Mouse (Mus musculus) embryonic facial prominence, embryonic 13.5 days (tissue): Measurements from ENCODE around the gene Hint1. TPM values are rescaled to one million over a fixed set of nuclear protein-coding genes. Genes with fewer than 3 reads are reported as not detected.

ENCODE experiments used
- ATAC-seq: fragments of 200-750 bp; cut with Nextera tagmentation; 2 replicates; pipeline ENCODE4 v1.8.0; 2017; ENCODE audit warnings: low read depth; ENCODE audit not compliant: insufficient number of reproducible peaks, insufficient read depth, low FRiP score, low TSS enrichment
- H3K27ac ChIP-seq: fragments of 300-500 bp; sonication (generic); 2 replicates; pipeline ENCODE4 v1.5.1; 2015; ENCODE audit warnings: moderate library complexity, mild to moderate bottlenecking, inconsistent platforms
- H3K27me3 ChIP-seq: fragments of 300-500 bp; sonication (generic); 2 replicates; pipeline ENCODE4 v1.6.1; 2015; ENCODE audit warnings: mild to moderate bottlenecking, inconsistent platforms
- H3K36me3 ChIP-seq: fragments of 300-500 bp; sonication (generic); 2 replicates; pipeline ENCODE4 v1.6.1; 2015; ENCODE audit warnings: mild to moderate bottlenecking, inconsistent platforms
- H3K4me1 ChIP-seq: fragments of 300-500 bp; sonication (generic); 2 replicates; pipeline ENCODE4 v1.6.1; 2015; ENCODE audit warnings: inconsistent platforms
- H3K4me2 ChIP-seq: fragments of 300-500 bp; sonication (generic); 2 replicates; pipeline ENCODE4 v1.6.1; 2015; ENCODE audit warnings: moderate library complexity, mild to moderate bottlenecking, inconsistent platforms
- H3K4me3 ChIP-seq: fragments of 300-500 bp; sonication (generic); 2 replicates; pipeline ENCODE4 v1.5.1; 2015; ENCODE audit warnings: mild to moderate bottlenecking, inconsistent platforms
- H3K9ac ChIP-seq: fragments of 300-500 bp; sonication (generic); 2 replicates; pipeline ENCODE4 v1.6.1; 2015; ENCODE audit warnings: mild to moderate bottlenecking, inconsistent platforms
- H3K9me3 ChIP-seq: fragments of 300-500 bp; sonication (generic); 2 replicates; pipeline ENCODE4 v1.6.1; 2016; ENCODE audit warnings: inconsistent platforms
- WGBS: fragments of 180-500 bp; shearing (Covaris S2); methylation state at CpG from one replicate; pipeline ENCODE4 v1.1.7; 2015; ENCODE audit warnings: mixed read lengths; 5-methylcytosine and 5-hydroxymethylcytosine counted together
- polyA plus RNA-seq: library from polyadenylated mRNA; unstranded; fragments of >200 nt; fragmentation: Nextera tagmentation; extraction: Ambion mirVana; gene quantifications from 2 replicates; pipeline ENCODE4 v1.2.1, GENCODE M21; 2015

The Hint1 gene
- polyA plus RNA-seq, 1 experiment from 2014 or later: 670 TPM

DNA sequence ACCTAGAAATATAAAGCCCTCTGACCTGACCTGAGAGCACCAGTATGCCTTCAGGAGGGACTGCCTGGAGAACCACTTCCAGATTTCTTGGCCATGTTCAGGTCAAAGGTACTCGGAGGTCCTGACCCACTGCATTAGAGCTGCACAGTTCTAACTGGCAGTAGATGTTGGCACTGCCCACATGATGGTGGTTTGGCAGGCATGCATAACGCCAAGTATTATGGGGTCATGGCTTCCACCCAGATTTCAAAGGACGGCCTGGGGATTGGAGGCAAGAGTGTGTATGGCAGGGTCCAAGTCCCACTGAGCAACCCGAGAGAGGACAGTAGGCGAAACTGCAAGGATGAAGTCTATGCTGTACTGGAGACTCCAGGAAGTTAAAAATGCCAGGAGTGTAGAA, 47.7 kb downstream of the Hint1 start:
- WGBS: 88% methylated on average over 5 of the region's 5 CpGs
- Histone ChIP-seq H3K9me3 (no peaks in the 10 kb centered on the region), H3K27ac (no peak overlapping the region), H3K4me2 (no peak overlapping the region), H3K4me3 (no peak overlapping the region), H3K4me1 (no peaks in the 10 kb centered on the region), H3K9ac (no peak overlapping the region), H3K27me3 (no peaks in the 10 kb centered on the region), H3K36me3 (peaks cover 95% of the 10 kb centered on the region)
- ATAC-seq: no peak

GRCm38 (mm10) chr11:54917461-54917860, 51.3 kb downstream of the Hint1 start:
- Histone ChIP-seq H3K27ac (no peak overlapping the region), H3K4me3 (no peak overlapping the region), H3K36me3 (peaks cover 95% of the 10 kb centered on the region), H3K4me1 (no peaks in the 10 kb centered on the region), H3K27me3 (no peaks in the 10 kb centered on the region), H3K9ac (no peak overlapping the region), H3K4me2 (no peak overlapping the region), H3K9me3 (no peaks in the 10 kb centered on the region)
- 95% methylated on average over 7 of the region's 7 CpGs for WGBS
- ATAC-seq: no peak

DNA sequence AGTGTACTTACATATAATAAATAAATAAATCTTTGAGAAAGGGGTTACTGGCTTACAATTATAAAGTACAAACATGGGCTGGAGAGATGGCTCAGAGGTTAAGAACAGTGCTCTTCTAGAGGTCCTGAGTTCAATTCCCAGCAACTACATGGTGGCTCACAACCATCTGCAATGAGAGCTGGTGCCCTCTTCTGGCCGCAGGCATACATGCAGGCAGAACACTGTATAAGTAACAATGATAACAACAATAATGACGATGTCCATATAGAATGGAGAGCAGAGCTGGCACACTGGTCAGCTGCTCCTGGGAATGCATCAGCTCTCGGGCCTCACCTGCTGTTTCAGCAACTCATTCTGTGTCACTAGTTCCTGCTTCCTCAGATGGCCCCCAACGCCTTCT, 52.1 kb downstream of the Hint1 start:
- ATAC-seq: no peak
- H3K36me3 ChIP-seq: peaks cover 95% of the 10 kb centered on the region

More for the DNA sequence above, 52.1 kb downstream of the Hint1 start:
- no peak overlapping the region for H3K4me3 ChIP-seq
- H3K9ac ChIP-seq: no peak overlapping the region
- no peaks in the 10 kb centered on the region for H3K4me1 ChIP-seq
- no peak overlapping the region for H3K27ac ChIP-seq
- WGBS: 91% methylated on average over 4 of the region's 4 CpGs
- no peaks in the 10 kb centered on the region for H3K27me3 ChIP-seq
- H3K9me3 ChIP-seq: no peaks in the 10 kb centered on the region
- no peak overlapping the region for H3K4me2 ChIP-seq

Other genes starting within 250 kb of the Hint1 start
- 83.0 and 86.2 TPM in 2 replicates for gene Cdc42se2, start 78.7 kb upstream of the Hint1 start, polyA plus RNA-seq
- 8.0 and 10.3 TPM in 2 replicates for gene Lyrm7, start 5.5 kb upstream of the Hint1 start, polyA plus RNA-seq
- gene Gpx3, start 36.1 kb downstream of the Hint1 start, polyA plus RNA-seq: 26.0 and 29.0 TPM in 2 replicates
- gene Tnip1, start 96.5 kb downstream of the Hint1 start, polyA plus RNA-seq: 19.8 and 20.2 TPM in 2 replicates
- 246 and 262 TPM in 2 replicates for gene Anxa6, start 167.1 kb downstream of the Hint1 start, polyA plus RNA-seq
- gene Ccdc69, start 211.7 kb downstream of the Hint1 start, polyA plus RNA-seq: 0.27 and 0.41 TPM in 2 replicates
- 15.4 and 17.4 TPM in 2 replicates for gene Gm2a, start 231.7 kb downstream of the Hint1 start, polyA plus RNA-seq